Mouse (Mus musculus) kidney, adult 2 months (tissue): ENCODE results near the gene Abcb10.

ENCODE experiments used
- CTCF ChIP-seq: fragments of 200-500 bp; conservative IDR thresholded peaks from 2 replicates; pipeline ENCODE4 v1.5.1; 2011; ENCODE audit warnings: low read depth, mild to moderate bottlenecking, control low read depth, low read length, moderate library complexity, mixed read lengths; ENCODE audit not compliant: insufficient read depth, insufficient read length
- POLR2A ChIP-seq: fragments of 200-500 bp; IDR thresholded peaks from one replicate; pipeline ENCODE4 v1.6.1; 2011; ENCODE audit warnings: low read depth, low read length, control low read depth

DNA sequence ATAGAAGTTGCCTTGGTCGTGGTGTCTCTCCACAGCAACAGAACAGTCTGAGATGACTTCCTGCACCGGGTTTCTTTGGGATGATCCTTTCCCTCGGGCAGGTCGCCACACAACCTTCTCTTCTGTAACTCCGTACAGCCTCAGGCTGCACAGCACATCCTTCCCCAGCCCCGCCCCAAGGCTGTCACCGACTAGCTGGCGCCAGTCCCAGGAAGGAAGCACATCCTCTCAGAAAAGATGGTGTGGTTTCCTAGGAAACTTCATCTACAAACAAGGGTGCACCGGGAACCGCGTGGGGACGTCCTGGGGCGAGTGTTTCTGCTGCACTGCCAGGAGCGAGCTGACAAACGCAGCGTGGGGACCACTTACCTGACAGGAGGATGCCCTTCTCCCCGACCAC, 24.8 kb downstream of the Abcb10 start:
- TF ChIP-seq CTCF = no peak
- no peak for TF ChIP-seq POLR2A
